Mouse (Mus musculus) urinary bladder, postnatal 14 days (tissue): ENCODE results near the gene March9.
A peak's percentile ranks its signal among the peaks of the same experiment; 100 is the strongest.
"Not testable (repeated sequence)": the region's sequence is repeated elsewhere in the genome, so short reads cannot be mapped to it uniquely, and the experiment has no call there.

Experiments
- DNase-seq: peaks from one replicate; pipeline ENCODE4 v3.0.0; 2021; ENCODE audit warnings: low spot score

March9 gene

GRCm38 (mm10) chr10:127062503-127062902, 2.5 kb upstream of the March9 start:
- no peak for DNase-seq

GRCm38 (mm10) chr10:127062101-127062500, 2.1 kb upstream of the March9 start:
- not testable (repeated sequence) for DNase-seq

- no peak for DNase-seq
Observed at GRCm38 (mm10) chr10:127061513-127061912, 1.5 kb upstream of the March9 start.

GRCm38 (mm10) chr10:127061085-127061484, 1.1 kb upstream of the March9 start:
- no peak for DNase-seq

- no peak for DNase-seq
Observed at GRCm38 (mm10) chr10:127059174-127059967, 613 bp downstream of the March9 start.

GRCm38 (mm10) chr10:127058708-127059107, 1.3 kb downstream of the March9 start:
- DNase-seq: no peak

- peak; percentile 75 for DNase-seq
Observed at GRCm38 (mm10) chr10:127058161-127058560, 1.8 kb downstream of the March9 start.

GRCm38 (mm10) chr10:127056490-127056889, 3.5 kb downstream of the March9 start:
- DNase-seq: no peak

GRCm38 (mm10) chr10:127055406-127055805, 4.6 kb downstream of the March9 start:
- DNase-seq: no peak

- no peak for DNase-seq
Observed at GRCm38 (mm10) chr10:127054646-127055045, 5.3 kb downstream of the March9 start.

GRCm38 (mm10) chr10:127050119-127050474, 9.9 kb downstream of the March9 start:
- DNase-seq: no peak

GRCm38 (mm10) chr10:127049395-127050118, 10.4 kb downstream of the March9 start:
- no peak for DNase-seq

- DNase-seq: no peak
Observed at GRCm38 (mm10) chr10:127048608-127049394, 11.2 kb downstream of the March9 start.

GRCm38 (mm10) chr10:127047954-127048353, 12.0 kb downstream of the March9 start, which contains the start of gene Cyp27b1:
Gene Cyp27b1 (plus strand): TSS chr10:127048250.
- DNase-seq: no peak

- no peak for DNase-seq
Observed at GRCm38 (mm10) chr10:127043187-127043586, 16.8 kb downstream of the March9 start.

GRCm38 (mm10) chr10:127042468-127043115, 17.4 kb downstream of the March9 start:
- no peak for DNase-seq

GRCm38 (mm10) chr10:127041774-127042338, 18.1 kb downstream of the March9 start:
- peak; percentile 89 for DNase-seq

GRCm38 (mm10) chr10:127041274-127041766, 18.7 kb downstream of the March9 start, which contains the start of the genes Mettl1 and Eef1akmt3:
Gene Mettl1 (plus strand): TSS chr10:127041414.
Gene Eef1akmt3 (minus strand): TSS chr10:127041513.
- DNase-seq: peak; percentile 53

- peak; percentile 36 for DNase-seq
Observed at GRCm38 (mm10) chr10:127040569-127041214, 19.3 kb downstream of the March9 start.

- no peak for DNase-seq
Observed at GRCm38 (mm10) chr10:127037641-127038040, 22.3 kb downstream of the March9 start.

GRCm38 (mm10) chr10:127036273-127036672, 23.7 kb downstream of the March9 start:
- DNase-seq: no peak
